Mouse (Mus musculus) MEL (cell line): ENCODE data around the gene 1700025G04Rik. TPM values are rescaled to one million over a fixed set of nuclear protein-coding genes. Genes with fewer than 3 reads are reported as not detected.

Experiments used
- DNase-seq: peaks from one replicate; pipeline ENCODE4 v3.0.0; 2011; ENCODE audit warnings: low read depth, low spot score
- H3K27ac ChIP-seq: 2 replicates; pipeline ENCODE4 v1.5.1; 2012; ENCODE audit warnings: low read depth, mild to moderate bottlenecking, control low read depth, low read length, moderate library complexity; ENCODE audit not compliant: control insufficient read depth
- H3K27me3 ChIP-seq, 2 experiments: fragments of 150-350 bp in 1 of 2; sonication (generic) in 1 of 2; 2 replicates each; pipeline ENCODE4 v1.6.1; 2012; ENCODE audit warnings: low read length in 2 of 2, mild to moderate bottlenecking in 2 of 2, improper control_type of control experiment in 1 of 2, moderate library complexity in 1 of 2; ENCODE audit not compliant: insufficient read depth in 2 of 2, control insufficient read depth in 1 of 2
- H3K36me3 ChIP-seq, 2 experiments: 2 replicates each; pipeline ENCODE4 v1.6.1; 2012 to 2014; ENCODE audit warnings: low read length in 2 of 2, improper control_type of control experiment in 1 of 2, inconsistent platforms in 1 of 2, mild to moderate bottlenecking in 1 of 2; ENCODE audit not compliant: insufficient read depth in 2 of 2, control insufficient read depth in 1 of 2
- H3K4me1 ChIP-seq, 2 experiments: fragments of 150-350 bp in 1 of 2; sonication (generic) in 1 of 2; 2 replicates each; pipeline ENCODE4 v1.6.1; 2012; ENCODE audit warnings: low read length in 2 of 2, improper control_type of control experiment in 1 of 2, mild to moderate bottlenecking in 1 of 2; ENCODE audit not compliant: insufficient read depth in 2 of 2, control insufficient read depth in 1 of 2
- H3K4me3 ChIP-seq, 2 experiments: fragments of 150-350 bp in 1 of 2; sonication (generic) in 1 of 2; 2 replicates each; pipeline ENCODE4 v1.5.1; 2012; ENCODE audit warnings: low read depth in 2 of 2, low read length in 2 of 2, mild to moderate bottlenecking in 2 of 2, moderate library complexity in 2 of 2, control low read depth in 1 of 2, improper control_type of control experiment in 1 of 2; ENCODE audit not compliant: control insufficient read depth in 1 of 2, insufficient read depth in 1 of 2
- H3K79me2 ChIP-seq: 2 replicates; pipeline ENCODE4 v1.6.1; 2012; ENCODE audit warnings: mild to moderate bottlenecking, low read length, moderate library complexity; ENCODE audit not compliant: control insufficient read depth, poor library complexity, insufficient read depth
- H3K9ac ChIP-seq: 2 replicates; pipeline ENCODE4 v1.6.1; 2012; ENCODE audit warnings: low read depth, mild to moderate bottlenecking, control low read depth, low read length, moderate library complexity; ENCODE audit not compliant: control insufficient read depth, poor library complexity, severe bottlenecking
- H3K9me3 ChIP-seq: fragments of 150-350 bp; sonication (generic); replicated peaks from 2 replicates; pipeline ENCODE4 v1.6.1; 2012; ENCODE audit warnings: mild to moderate bottlenecking, low read length, improper control_type of control experiment, moderate library complexity; ENCODE audit not compliant: insufficient read depth
- BHLHE40 ChIP-seq: IDR thresholded peaks from 2 replicates; pipeline ENCODE4 v1.6.1; 2012; ENCODE audit warnings: low read depth, mild to moderate bottlenecking, inconsistent platforms, low read length, improper control_type of control experiment, borderline replicate concordance
- CHD1 ChIP-seq: IDR thresholded peaks from 2 replicates; pipeline ENCODE4 v1.6.1; 2012; ENCODE audit warnings: low read depth, mild to moderate bottlenecking, inconsistent platforms, low read length, improper control_type of control experiment
- CHD2 ChIP-seq: IDR thresholded peaks from 2 replicates; pipeline ENCODE4 v1.6.1; 2011; ENCODE audit warnings: low read length, improper control_type of control experiment
- E2F4 ChIP-seq: IDR thresholded peaks from 2 replicates; pipeline ENCODE4 v1.6.1; 2011; ENCODE audit warnings: low read depth, low read length, improper control_type of control experiment, borderline replicate concordance
- ETS1 ChIP-seq: IDR thresholded peaks from 2 replicates; pipeline ENCODE4 v1.6.1; 2012; ENCODE audit warnings: low read depth, mild to moderate bottlenecking, inconsistent platforms, low read length, improper control_type of control experiment, moderate library complexity
- GATA1 ChIP-seq: IDR thresholded peaks from 2 replicates; pipeline ENCODE4 v1.6.1; 2011; ENCODE audit warnings: low read depth, low read length, improper control_type of control experiment
- KAT2A ChIP-seq: conservative IDR thresholded peaks from 2 replicates; pipeline ENCODE4 v1.6.1; 2012; ENCODE audit warnings: low read depth, low read length, improper control_type of control experiment, inconsistent platforms
- MAFK ChIP-seq: IDR thresholded peaks from 2 replicates; pipeline ENCODE4 v1.6.1; 2011; ENCODE audit warnings: low read depth, mild to moderate bottlenecking, low read length, improper control_type of control experiment, borderline replicate concordance
- MEF2A ChIP-seq: IDR thresholded peaks from 2 replicates; pipeline ENCODE4 v1.6.1; 2014; ENCODE audit warnings: low read depth, mild to moderate bottlenecking, inconsistent platforms, low read length, improper control_type of control experiment; ENCODE audit not compliant: poor library complexity, insufficient replicate concordance, severe bottlenecking; ENCODE audit errors: extremely low read depth
- MXI1 ChIP-seq: IDR thresholded peaks from 2 replicates; pipeline ENCODE4 v1.6.1; 2011; ENCODE audit warnings: mild to moderate bottlenecking, low read depth, low read length, improper control_type of control experiment
- NELFE ChIP-seq: IDR thresholded peaks from 2 replicates; pipeline ENCODE4 v1.6.1; 2011; ENCODE audit warnings: low read depth, low read length, improper control_type of control experiment
- NRF1 ChIP-seq: IDR thresholded peaks from 2 replicates; pipeline ENCODE4 v1.6.1; 2014; ENCODE audit warnings: low read depth, mild to moderate bottlenecking, inconsistent platforms, low read length, improper control_type of control experiment, moderate library complexity; ENCODE audit not compliant: poor library complexity, insufficient read depth, severe bottlenecking
- POLR2AphosphoS2 ChIP-seq: IDR thresholded peaks from 2 replicates; pipeline ENCODE4 v1.6.1; 2011; ENCODE audit warnings: low read length, improper control_type of control experiment
- POLR2AphosphoS5 ChIP-seq: IDR thresholded peaks from 2 replicates; pipeline ENCODE4 v1.6.1; 2012; ENCODE audit warnings: low read depth, borderline replicate concordance, mild to moderate bottlenecking, inconsistent platforms, low read length, moderate library complexity, mixed read lengths
- RAD21 ChIP-seq: IDR thresholded peaks from 2 replicates; pipeline ENCODE4 v1.6.1; 2011; ENCODE audit warnings: mild to moderate bottlenecking, low read depth, low read length, improper control_type of control experiment
- SIN3A ChIP-seq: IDR thresholded peaks from 2 replicates; pipeline ENCODE4 v1.6.1; 2012; ENCODE audit warnings: low read length, improper control_type of control experiment, inconsistent platforms
- SMC3 ChIP-seq: IDR thresholded peaks from 2 replicates; pipeline ENCODE4 v1.6.1; 2011; ENCODE audit warnings: low read depth, low read length, improper control_type of control experiment
- TAL1 ChIP-seq: IDR thresholded peaks from 2 replicates; pipeline ENCODE4 v1.6.1; 2012; ENCODE audit warnings: mild to moderate bottlenecking, inconsistent platforms, low read length, moderate library complexity, mixed read lengths
- TBP ChIP-seq: IDR thresholded peaks from 2 replicates; pipeline ENCODE4 v1.8.0; 2011; ENCODE audit warnings: low read depth, low read length, improper control_type of control experiment
- UBTF ChIP-seq: IDR thresholded peaks from 2 replicates; pipeline ENCODE4 v1.6.1; 2012; ENCODE audit warnings: low read depth, mild to moderate bottlenecking, inconsistent platforms, low read length, improper control_type of control experiment, moderate library complexity, borderline replicate concordance; ENCODE audit not compliant: insufficient read depth
- USF1 ChIP-seq: IDR thresholded peaks from 2 replicates; pipeline ENCODE4 v1.6.1; 2014; ENCODE audit warnings: low read depth, mild to moderate bottlenecking, inconsistent platforms, low read length, improper control_type of control experiment, moderate library complexity
- USF2 ChIP-seq, 2 experiments: IDR thresholded peaks; 2 replicates each; pipeline ENCODE4 v1.6.1; 2011 to 2012; ENCODE audit warnings: improper control_type of control experiment in 2 of 2, low read length in 2 of 2, borderline replicate concordance in 1 of 2, inconsistent platforms in 1 of 2, low read depth in 1 of 2, mild to moderate bottlenecking in 1 of 2; ENCODE audit not compliant: insufficient read depth in 1 of 2
- polyA plus RNA-seq, 2 experiments: library from polyadenylated mRNA; stranded (reverse) in 1 of 2; unstranded in 1 of 2; fragments of >175 nt in 1 of 2; fragments of >200 nt in 1 of 2; gene quantifications; 2 replicates each; pipeline versions ENCODE4 v1.2.1 to v1.2.4; 2012; ENCODE audit warnings: low replicate concordance in 2 of 2, low read depth in 1 of 2; ENCODE audit not compliant: insufficient read length in 2 of 2, insufficient read depth in 1 of 2, missing spikeins in 1 of 2
- total RNA-seq: library from RNA; depleted of rRNA; stranded (reverse); fragments of 300-350 nt; gene quantifications from 2 replicates; pipeline ENCODE4 v1.2.3, GENCODE M21; 2012

The 1700025G04Rik gene
- total and polyA plus RNA-seq, 3 experiments, result 0.04 to 0.91 TPM; not detected in 1

- no peak overlapping the region for H3K9ac ChIP-seq
- DNase-seq, result no peak
- H3K4me3 ChIP-seq, result no peak overlapping the region
- peaks cover 4 to 10% of the 10 kb centered on the region in 2 experiments for H3K27me3 ChIP-seq
- no peak overlapping the region for H3K27ac ChIP-seq
- no peaks in the 10 kb centered on the region for H3K4me1 ChIP-seq
- H3K36me3 ChIP-seq, result no peaks in the 10 kb centered on the region
- H3K79me2 ChIP-seq, result no peaks in the 10 kb centered on the region
- no peak for TF ChIP-seq POLR2AphosphoS5
- no peak for TF ChIP-seq TAL1
- TF ChIP-seq E2F4, result no peak
- TF ChIP-seq UBTF, result no peak
- no peak for TF ChIP-seq TBP
- TF ChIP-seq MEF2A, result no peak
- no peak for TF ChIP-seq MXI1
- no peak for TF ChIP-seq GATA1
- no peak for TF ChIP-seq SIN3A
- TF ChIP-seq RAD21, result no peak
- no peak for TF ChIP-seq KAT2A
- no peaks in the 10 kb centered on the region for H3K9me3 ChIP-seq
Measured at GRCm38 (mm10) chr1:151891194-151891593, 198.7 kb downstream of the 1700025G04Rik start.

- no peak for DNase-seq
- no peaks in the 10 kb centered on the region for H3K79me2 ChIP-seq
- no peaks in the 10 kb centered on the region for H3K9me3 ChIP-seq
- TF ChIP-seq ETS1, result no peak
- no peak for TF ChIP-seq NRF1
- no peak for TF ChIP-seq UBTF
- TF ChIP-seq POLR2AphosphoS2, result no peak
- TF ChIP-seq MXI1, result no peak
- no peak for TF ChIP-seq USF2 (IDR thresholded peaks at IDR 0.05; ENCODE audit: borderline replicate concordance in 1 of 2, insufficient read depth in 1 of 2, low read depth in 1 of 2, low read length in 2 of 2)
- no peak for TF ChIP-seq MAFK
- TF ChIP-seq CHD2, result no peak
- TF ChIP-seq CHD1, result no peak
- no peak for TF ChIP-seq SIN3A
- TF ChIP-seq SMC3, result no peak
- TF ChIP-seq USF1, result no peak
- no peak for TF ChIP-seq BHLHE40
- no peak for TF ChIP-seq TBP
- TF ChIP-seq KAT2A, result no peak
- TF ChIP-seq NELFE, result no peak
- no peak for TF ChIP-seq TAL1
- H3K4me1 ChIP-seq, result no peaks in the 10 kb centered on the region
- no peak overlapping the region for H3K27ac ChIP-seq
- H3K36me3 ChIP-seq, result no peaks in the 10 kb centered on the region
- H3K4me3 ChIP-seq, result no peak overlapping the region
- H3K27me3 ChIP-seq, result peaks cover 4 to 10% of the 10 kb centered on the region in 2 experiments
- no peak overlapping the region for H3K9ac ChIP-seq
Measured at GRCm38 (mm10) chr1:151890041-151890621, 199.8 kb downstream of the 1700025G04Rik start.
